In genomic region chr10:5317602-5318001, GRCm38 (mm10) we compare ENCODE assay signal across 9 mouse cellular contexts.
DNase-seq lines count a peak whose midpoint lies in the region; ATAC-seq and TF ChIP-seq lines count a peak whose summit lies in the region.
"Had no signal": no experiment of that assay in that cellular context is flagged by ENCODE, and none has a peak within 500 bp of the region (broad histone marks: within the 10 kb centered on the region; RNA-seq: fewer than 3 reads in every experiment).

No protein-coding gene starts in this region.

- H3K4me1 ChIP-seq in forebrain, embryonic 12.5 days, result no peaks in the 10 kb centered on the region
- no peaks in the 10 kb centered on the region for H3K4me1 ChIP-seq in forebrain, embryonic 13.5 days
- H3K4me1 ChIP-seq in embryonic facial prominence, embryonic 14.5 days (ENCODE audit: control insufficient read depth, insufficient read depth, low read length), result no peaks in the 10 kb centered on the region
- no peaks in the 10 kb centered on the region for H3K4me1 ChIP-seq in midbrain, postnatal 0 days (ENCODE audit: insufficient read depth, low read length)

- no peak overlapping the region for H3K4me2 ChIP-seq in forebrain, embryonic 12.5 days
- H3K4me2 ChIP-seq in forebrain, embryonic 13.5 days, result no peak overlapping the region
- H3K4me2 ChIP-seq in embryonic facial prominence, embryonic 14.5 days (ENCODE audit: low read depth, low read length), result no peak overlapping the region
- H3K4me2 ChIP-seq in midbrain, postnatal 0 days (ENCODE audit: low read depth, low read length, poor library complexity, severe bottlenecking), result no peak overlapping the region

- 22% methylated on average over 6 of the region's 6 CpGs for WGBS in forebrain, embryonic 12.5 days
- 30% methylated on average over 6 of the region's 6 CpGs for WGBS in forebrain, embryonic 13.5 days
- 24% methylated on average over 6 of the region's 6 CpGs for WGBS in embryonic facial prominence, embryonic 14.5 days
- WGBS in midbrain, postnatal 0 days, result 25% methylated on average over 6 of the region's 6 CpGs

- no peak overlapping the region for H3K27ac ChIP-seq in forebrain, embryonic 12.5 days
- no peak overlapping the region for H3K27ac ChIP-seq in forebrain, embryonic 13.5 days
- no peak overlapping the region for H3K27ac ChIP-seq in embryonic facial prominence, embryonic 14.5 days (replicated peaks; ENCODE audit: low read depth, low read length)
- H3K27ac ChIP-seq in midbrain, postnatal 0 days (ENCODE audit: low read depth, low read length), result no peak overlapping the region

- no peaks in the 10 kb centered on the region for H3K9me3 ChIP-seq in forebrain, embryonic 12.5 days
- no peaks in the 10 kb centered on the region for H3K9me3 ChIP-seq in forebrain, embryonic 13.5 days (replicated peaks)
- no peaks in the 10 kb centered on the region for H3K9me3 ChIP-seq in embryonic facial prominence, embryonic 14.5 days (ENCODE audit: control insufficient read depth, low read length)
- H3K9me3 ChIP-seq in midbrain, postnatal 0 days (ENCODE audit: low read length), result no peaks in the 10 kb centered on the region

- no peak overlapping the region for H3K4me3 ChIP-seq in forebrain, embryonic 12.5 days (replicated peaks)
- H3K4me3 ChIP-seq in forebrain, embryonic 13.5 days, result no peak overlapping the region
- no peak overlapping the region for H3K4me3 ChIP-seq in embryonic facial prominence, embryonic 14.5 days (ENCODE audit: low read depth, low read length)
- no peak overlapping the region for H3K4me3 ChIP-seq in midbrain, postnatal 0 days (ENCODE audit: low read depth, low read length)
- H3K4me3 ChIP-seq: myocyte had no signal

- DNase-seq in adrenal gland, postnatal 4 days (ENCODE audit: low spot score in 2 of 2), result peak; percentile 40 to 48
- DNase-seq in embryonic facial prominence, embryonic 14.5 days (ENCODE audit: low spot score), result peak; percentile 50
- DNase-seq in heart, postnatal 4 days, result peak; percentile 80
- DNase-seq in left cerebral cortex, adult 9 months (ENCODE audit: low spot score in 2 of 2), result peak; percentile 23 to 82
- peak; percentile 68 for DNase-seq in midbrain, postnatal 0 days (ENCODE audit: low spot score)
- DNase-seq in splenic B cell, adult 2 months (ENCODE audit: low read depth, low spot score), result peak; percentile 62

- peak; percentile 73; the same call in 1 of the 2 replicates for ATAC-seq in forebrain, embryonic 12.5 days (ENCODE audit: low FRiP score)
- no peak for ATAC-seq in forebrain, embryonic 13.5 days
- no peak for ATAC-seq in embryonic facial prominence, embryonic 14.5 days (ENCODE audit: low read depth)
- no peak; the same call in 1 of the 2 replicates for ATAC-seq in midbrain, postnatal 0 days (ENCODE audit: low FRiP score)

- no peaks in the 10 kb centered on the region for H3K27me3 ChIP-seq in forebrain, embryonic 12.5 days
- H3K27me3 ChIP-seq in forebrain, embryonic 13.5 days, result no peaks in the 10 kb centered on the region
- no peaks in the 10 kb centered on the region for H3K27me3 ChIP-seq in embryonic facial prominence, embryonic 14.5 days (replicated peaks; ENCODE audit: control insufficient read depth, insufficient read depth, low read length)
- no peaks in the 10 kb centered on the region for H3K27me3 ChIP-seq in midbrain, postnatal 0 days (ENCODE audit: insufficient read depth, low read length)
- H3K27me3 ChIP-seq in splenic B cell, adult 2 months (ENCODE audit: control insufficient read depth, insufficient read depth, low read length, poor library complexity, severe bottlenecking), result no peaks in the 10 kb centered on the region

- TF ChIP-seq CTCF in midbrain, postnatal 0 days (IDR thresholded peaks at IDR 0.05), result peak; percentile 77

- H3K9ac ChIP-seq in forebrain, embryonic 12.5 days, result no peak overlapping the region
- no peak overlapping the region for H3K9ac ChIP-seq in forebrain, embryonic 13.5 days
- H3K9ac ChIP-seq in embryonic facial prominence, embryonic 14.5 days (ENCODE audit: low read depth, low read length), result no peak overlapping the region
- H3K9ac ChIP-seq in midbrain, postnatal 0 days (replicated peaks; ENCODE audit: low read length, poor library complexity, severe bottlenecking), result no peak overlapping the region

- no peaks in the 10 kb centered on the region for H3K36me3 ChIP-seq in forebrain, embryonic 12.5 days (replicated peaks)
- no peaks in the 10 kb centered on the region for H3K36me3 ChIP-seq in forebrain, embryonic 13.5 days (ENCODE audit: poor library complexity, severe bottlenecking)
- no peaks in the 10 kb centered on the region for H3K36me3 ChIP-seq in embryonic facial prominence, embryonic 14.5 days (ENCODE audit: control insufficient read depth, insufficient read depth, low read length)
- peaks cover 4% of the 10 kb centered on the region; the same call in 1 of the 2 replicates for H3K36me3 ChIP-seq in midbrain, postnatal 0 days (ENCODE audit: insufficient read depth, low read length)
- H3K36me3 ChIP-seq in splenic B cell, adult 2 months (ENCODE audit: control insufficient read depth, insufficient read depth, low read length, poor library complexity, severe bottlenecking), result no peaks in the 10 kb centered on the region
